Mouse (Mus musculus) ES-Bruce4 (cell line): ENCODE data around the gene Rpl37.

Experiments
- CTCF ChIP-seq: IDR thresholded peaks from one replicate; pipeline ENCODE4 v1.8.1; 2011; ENCODE audit warnings: low read depth, low read length
- EP300 ChIP-seq: IDR thresholded peaks from 2 replicates; pipeline ENCODE4 v1.6.1; 2011; ENCODE audit warnings: low read depth, low read length; ENCODE audit not compliant: insufficient read depth

GRCm38 (mm10) chr15:5144021-5144778, 27.8 kb downstream of the Rpl37 start:
- TF ChIP-seq CTCF: no peak
- no peak for TF ChIP-seq EP300
